ENCODE assay signal across 8 mouse cellular contexts in genomic region chr14:56885308-56885771, GRCm38 (mm10). TPM values are rescaled to one million over a fixed set of nuclear protein-coding genes. Genes with fewer than 3 reads are reported as not detected.
DNase-seq lines count a peak whose midpoint lies in the region; ATAC-seq and TF ChIP-seq lines count a peak whose summit lies in the region.

No protein-coding gene starts in this region.

- peak; percentile 58 for ATAC-seq in erythroblast, adult 5-6 weeks (replicated peaks; ENCODE audit: low FRiP score, poor library complexity, severe bottlenecking)
- 0 out of 2 replicates have a peak, but pooled peaks have one; percentile 1 for ATAC-seq in heart, embryonic 13.5 days (ENCODE audit: extremely low read depth, insufficient number of reproducible peaks, low FRiP score, low TSS enrichment)
- peak; percentile 16 for ATAC-seq in kidney, postnatal 0 days (replicated peaks; ENCODE audit: low FRiP score, low read depth)
- ATAC-seq in liver, embryonic 11.5 days (replicated peaks; ENCODE audit: low FRiP score), result peak; percentile 15; the same call in 1 of the 2 replicates

- peak overlapping the region; percentile 94 for H3K27ac ChIP-seq in heart, embryonic 13.5 days (replicated peaks)
- H3K27ac ChIP-seq in kidney, postnatal 0 days, result peak overlapping the region; percentile 96
- H3K27ac ChIP-seq in liver, embryonic 11.5 days (ENCODE audit: low read depth, low read length), result peak overlapping the region; percentile 61

- peak overlapping the region; percentile 90 for H3ac ChIP-seq in myocyte (ENCODE audit: control insufficient read depth, insufficient read length)

- H3K9ac ChIP-seq in heart, embryonic 13.5 days, result peak overlapping the region; percentile 85
- H3K9ac ChIP-seq in kidney, postnatal 0 days (ENCODE audit: low read depth, low read length), result peak overlapping the region; percentile 64
- peak overlapping the region; percentile 47 for H3K9ac ChIP-seq in liver, embryonic 11.5 days (ENCODE audit: low read depth, low read length)

- peaks cover 23% of the 10 kb centered on the region for H3K4me1 ChIP-seq in heart, embryonic 13.5 days
- peaks cover 7% of the 10 kb centered on the region; the same call in 1 of the 2 replicates for H3K4me1 ChIP-seq in kidney, postnatal 0 days (replicated peaks; ENCODE audit: insufficient read depth, low read length)
- H3K4me1 ChIP-seq in liver, embryonic 11.5 days (replicated peaks; ENCODE audit: control insufficient read depth, insufficient read depth, low read length), result peaks cover 4% of the 10 kb centered on the region; the same call in 1 of the 2 replicates

- DNase-seq in CD4-positive helper T cell, adult 2 months (ENCODE audit: low read depth, low spot score), result peak; percentile 91
- DNase-seq in brain, embryonic 14.5 days (ENCODE audit: low read depth), result peak; percentile 96
- peak; percentile 91 for DNase-seq in kidney, postnatal 0 days (ENCODE audit: low spot score)
- peak; percentile 84 for DNase-seq in liver, embryonic 11.5 days (ENCODE audit: low spot score)
- peak; percentile 86 to 92 for DNase-seq in spleen, postnatal 4 days (ENCODE audit: low spot score in 2 of 2)

- peak overlapping the region; percentile 80 for H3K4me2 ChIP-seq in heart, embryonic 13.5 days
- H3K4me2 ChIP-seq in kidney, postnatal 0 days (ENCODE audit: low read length), result peak overlapping the region; percentile 66
- H3K4me2 ChIP-seq in liver, embryonic 11.5 days, result peak overlapping the region; percentile 76
- H3K4me2 ChIP-seq in myocyte (ENCODE audit: low read depth), result peak overlapping the region; percentile 71

- H3K27me3 ChIP-seq in heart, embryonic 13.5 days (replicated peaks), result no peaks in the 10 kb centered on the region
- no peaks in the 10 kb centered on the region for H3K27me3 ChIP-seq in kidney, postnatal 0 days (ENCODE audit: insufficient read depth, low read length)
- no peaks in the 10 kb centered on the region for H3K27me3 ChIP-seq in liver, embryonic 11.5 days (replicated peaks; ENCODE audit: control insufficient read depth, insufficient read depth, low read length)
- no peaks in the 10 kb centered on the region for H3K27me3 ChIP-seq in myocyte (ENCODE audit: control insufficient read depth, insufficient read depth, insufficient read length)

- under 1% methylated on average over 36 of the region's 36 CpGs for WGBS in heart, embryonic 13.5 days
- under 1% methylated on average over 36 of the region's 36 CpGs for WGBS in kidney, postnatal 0 days
- under 1% methylated on average over 36 of the region's 36 CpGs for WGBS in liver, embryonic 11.5 days

- H3K36me3 ChIP-seq in heart, embryonic 13.5 days, result peaks cover 20% of the 10 kb centered on the region
- H3K36me3 ChIP-seq in kidney, postnatal 0 days (ENCODE audit: insufficient read depth, low read length), result no peaks in the 10 kb centered on the region
- H3K36me3 ChIP-seq in liver, embryonic 11.5 days (ENCODE audit: control insufficient read depth, insufficient read depth, low read length), result peaks cover 2% of the 10 kb centered on the region; the same call in 1 of the 2 replicates
- H3K36me3 ChIP-seq in myocyte (ENCODE audit: control insufficient read depth, insufficient read depth), result no peaks in the 10 kb centered on the region

- H3K4me3 ChIP-seq in heart, embryonic 13.5 days, result peak overlapping the region; percentile 62
- peak overlapping the region; percentile 41 for H3K4me3 ChIP-seq in kidney, postnatal 0 days (replicated peaks; ENCODE audit: low read depth, low read length)
- peak overlapping the region; percentile 68 for H3K4me3 ChIP-seq in liver, embryonic 11.5 days (ENCODE audit: low read depth, low read length)
- H3K4me3 ChIP-seq in myocyte, result peak overlapping the region; percentile 12

- TF ChIP-seq CTCF in brain, embryonic 14.5 days (IDR thresholded peaks at IDR 0.05; ENCODE audit: borderline replicate concordance, extremely low read depth, insufficient read depth, insufficient read length), result peak; percentile 67; the same call in 1 of the 2 replicates
- peak; percentile 71 for TF ChIP-seq CTCF in kidney, postnatal 0 days (IDR thresholded peaks at IDR 0.05; ENCODE audit: low read depth)

- H3K9me3 ChIP-seq in heart, embryonic 13.5 days, result 0 out of 2 replicates have a peak, but pooled peaks cover 2% of the 10 kb centered on the region
- H3K9me3 ChIP-seq in kidney, postnatal 0 days (replicated peaks; ENCODE audit: low read length), result no peaks in the 10 kb centered on the region
- H3K9me3 ChIP-seq in liver, embryonic 11.5 days (ENCODE audit: control insufficient read depth, low read length), result no peaks in the 10 kb centered on the region

- TF ChIP-seq POLR2A in brain, embryonic 14.5 days (IDR thresholded peaks at IDR 0.05; ENCODE audit: borderline replicate concordance, extremely low read depth, insufficient read depth, insufficient read length, poor library complexity, severe bottlenecking), result no peak; the same call in 1 of the 2 replicates
- TF ChIP-seq POLR2A in myocyte (IDR thresholded peaks at IDR 0.05; ENCODE audit: insufficient read length, low read depth), result peak; percentile 52

- H3K79me2 ChIP-seq in myocyte (ENCODE audit: control insufficient read depth, insufficient read depth), result peaks cover 31% of the 10 kb centered on the region

TF ChIP-seq in myocyte, 11 proteins besides CTCF, POLR2A, EP300 and RAD21:
- no peak for TF ChIP-seq TCF3 (IDR thresholded peaks at IDR 0.05; ENCODE audit: insufficient read length, low read depth)
- peak; percentile 16 for TF ChIP-seq MAX (IDR thresholded peaks at IDR 0.05; ENCODE audit: low read depth)

RNA-seq across cellular contexts. Expression of gene Zmym2, which starts 1.1 kb away (rescaled TPM):
- 48.6 and 73.9 TPM in 2 replicates for polyA plus RNA-seq in brain, embryonic 14.5 days (2012; rRNA removed)
- 32.3 and 39.5 TPM in 2 replicates for total RNA-seq in erythroblast, adult 5-6 weeks (2015; ENCODE audit: low replicate concordance)
- total RNA-seq in erythroblast, adult 5-6 weeks (2017; ENCODE audit: low replicate concordance), result 14.5 and 22.0 TPM in 2 replicates
- polyA plus RNA-seq in heart, embryonic 13.5 days (2015; fragmentation: Nextera tagmentation; extraction: Ambion mirVana), result 29.8 and 30.9 TPM in 2 replicates
- polyA plus RNA-seq in kidney, postnatal 0 days (2015; fragmentation: Nextera tagmentation; extraction: Ambion mirVana), result 26.4 and 26.9 TPM in 2 replicates
- polyA plus RNA-seq in liver, embryonic 11.5 days (2014; fragmentation: Nextera tagmentation; extraction: Ambion mirVana), result 24.4 and 32.0 TPM in 2 replicates
- polyA plus RNA-seq in myocyte (2012; fragmentation: generic; extraction: Trizol), result 14.8 TPM

Comparison
In these comparisons a context has a peak if more than half of its experiments do, and no peak if none do; other contexts are left out.
1. Peak in every context shown above with its lines: DNase-seq, ATAC-seq, H3K4me3 ChIP-seq and H3K27ac ChIP-seq.
2. ATAC-seq: peak in every context shown above with its lines; median percentile 58 in erythroblast, adult 5-6 weeks; 16 in kidney, postnatal 0 days; 15 in liver, embryonic 11.5 days; 1 in heart, embryonic 13.5 days.
3. H3K4me3 ChIP-seq: peak in every context shown above with its lines; median percentile 68 in liver, embryonic 11.5 days; 62 in heart, embryonic 13.5 days; 41 in kidney, postnatal 0 days; 12 in myocyte.